Mouse (Mus musculus) embryo, embryonic 9.5 days (tissue): ENCODE measurements around the gene Cmtm6.

Source experiments
- DNase-seq: peaks from one replicate; pipeline ENCODE4 v3.0.0-alpha.2; 2017; ENCODE audit errors: extremely low spot score

The Cmtm6 gene

GRCm38 (mm10) chr9:114798845-114799244 lies 67.9 kb downstream of the Cmtm6 start:
- DNase-seq = peak; percentile 57
